Mouse (Mus musculus) adrenal gland, adult 8-10 months (tissue): ENCODE results near the gene Snrpa. TPM values are rescaled to one million over a fixed set of nuclear protein-coding genes. Genes with fewer than 3 reads are reported as not detected.

Experiments
- DNase-seq: peaks from one replicate; pipeline ENCODE4 v3.0.0; 2022
- microRNA-seq, 2 experiments: library from miRNA; unstranded; fragments of <30 nt; microRNA quantifications; one replicate each; pipeline ENCODE4 v1.2.0; 2022
- total RNA-seq, 4 experiments: library from RNA; stranded (reverse); gene quantifications; 2 replicates each; pipeline ENCODE4 v1.2.4; 2022

Snrpa gene
- total RNA-seq, 4 experiments from 2014 or later, result 77.5 to 97.0 (median 85.2) TPM

- DNase-seq, result peak; percentile 93
These were observed 29.2 kb downstream of the Snrpa start, which contains the start of gene Egln2 for GRCm38 (mm10) chr7:27166614-27167474. Gene Egln2, minus strand, starts transcription at chr7:27166802.

- DNase-seq, result peak; percentile 89
These were observed 29.9 kb downstream of the Snrpa start for GRCm38 (mm10) chr7:27166229-27166613.

- no peak for DNase-seq
These were observed 30.4 kb downstream of the Snrpa start for GRCm38 (mm10) chr7:27165696-27166095.

- peak; percentile 87 for DNase-seq
These were observed 30.9 kb downstream of the Snrpa start for GRCm38 (mm10) chr7:27165007-27165655.

- DNase-seq, result peak; percentile 75
These were observed 31.7 kb downstream of the Snrpa start for GRCm38 (mm10) chr7:27164112-27164947.

DNA sequence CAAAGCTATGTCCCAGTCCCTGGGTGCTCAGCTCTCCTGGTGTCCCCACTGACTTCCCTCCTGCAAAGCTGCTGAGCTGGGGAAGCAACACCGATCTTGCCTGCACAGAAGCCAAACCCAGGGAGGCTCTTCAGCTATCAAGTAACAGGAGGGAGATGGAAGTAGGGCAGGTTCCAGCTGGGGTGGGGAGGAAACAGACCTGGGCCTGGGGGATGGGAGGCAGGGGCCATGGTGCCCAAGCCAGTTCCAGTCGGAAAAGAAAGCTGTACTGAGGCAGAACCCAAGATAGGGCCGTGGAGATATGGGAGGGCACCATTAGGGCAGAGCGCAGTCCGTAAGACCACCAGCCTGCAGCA, 32.6 kb downstream of the Snrpa start:
- DNase-seq, result no peak

GRCm38 (mm10) chr7:27162780-27163449, 33.2 kb downstream of the Snrpa start:
- DNase-seq, result no peak

GRCm38 (mm10) chr7:27161744-27162143, 34.3 kb downstream of the Snrpa start:
- DNase-seq, result peak; percentile 61

- no peak for DNase-seq
These were observed 35.1 kb downstream of the Snrpa start for GRCm38 (mm10) chr7:27160921-27161320.

DNA sequence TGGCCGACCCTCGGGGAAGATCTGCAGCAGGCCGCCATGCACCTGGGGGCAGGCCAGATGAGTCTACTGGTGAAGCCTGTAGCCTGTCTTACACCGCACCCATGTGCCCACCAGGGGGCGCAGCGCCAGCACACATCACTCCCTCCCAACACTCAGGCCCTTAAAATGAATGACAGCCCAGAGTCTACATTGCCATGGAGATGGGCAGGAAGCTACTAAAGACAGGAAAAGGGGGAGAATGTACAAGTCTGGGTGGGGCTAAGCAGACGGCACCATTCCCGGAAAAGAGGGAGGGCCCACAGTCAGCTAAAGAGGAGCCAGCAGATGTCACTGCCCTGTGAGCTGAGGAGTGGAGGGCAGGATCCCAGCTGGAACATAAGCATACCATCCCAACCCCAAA, 36.2 kb downstream of the Snrpa start:
- DNase-seq, result peak; percentile 84

- no peak for DNase-seq
These were observed 36.8 kb downstream of the Snrpa start for GRCm38 (mm10) chr7:27159256-27159655.

DNA sequence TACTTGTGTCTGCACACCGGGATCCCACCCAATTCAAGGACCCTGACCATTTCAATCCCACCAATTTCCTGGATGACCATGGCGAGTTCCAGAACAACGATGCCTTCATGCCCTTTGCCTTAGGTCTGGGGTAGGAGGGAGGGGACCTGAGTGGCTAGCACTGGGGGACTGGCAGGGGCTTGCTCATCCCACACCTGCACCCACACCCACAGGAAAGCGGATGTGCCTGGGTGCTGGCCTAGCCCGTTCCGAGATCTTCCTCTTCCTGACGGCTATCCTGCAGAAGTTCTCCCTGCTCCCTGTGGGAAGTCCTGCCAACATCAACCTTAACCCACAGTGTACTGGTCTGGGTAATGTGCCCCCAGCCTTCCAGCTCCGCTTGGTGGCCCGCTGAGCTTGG, 37.9 kb downstream of the Snrpa start:
- DNase-seq, result no peak

DNA sequence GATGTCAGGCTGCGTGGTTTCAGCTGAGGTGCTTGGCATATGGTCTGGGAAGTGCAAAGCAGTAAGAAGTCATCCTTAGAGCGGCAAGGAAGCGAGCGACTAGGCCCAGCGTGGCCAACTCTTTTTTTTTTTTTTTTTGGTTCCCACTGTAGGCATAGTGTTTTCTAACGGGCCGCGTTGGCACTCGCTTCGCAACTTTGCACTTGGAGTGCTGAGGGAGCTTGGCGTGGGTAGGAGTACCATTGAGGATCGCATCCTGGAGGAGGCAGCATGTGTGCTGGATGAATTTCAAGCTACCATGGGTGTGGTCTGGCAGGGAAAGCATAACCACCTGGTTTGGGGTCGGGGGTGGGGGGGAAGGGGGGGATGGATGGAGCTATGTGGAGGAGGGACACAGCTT, 40.1 kb downstream of the Snrpa start:
- no peak for DNase-seq

GRCm38 (mm10) chr7:27153205-27153764, 42.8 kb downstream of the Snrpa start, which contains the start of gene Cyp2t4:
Gene Cyp2t4, plus strand, starts transcription at chr7:27153714.
- no peak for DNase-seq

Small RNA genes lying within 50 kb of the gene (microRNA-seq; reads per million reads assigned to microRNA genes)
- gene Mir1191 (0 to 0.53 reads per million in 2 experiments), gene Mir3101 (0 to 0.50 reads per million in 2 experiments)

Other genes starting within 250 kb of the Snrpa start
- gene Cyp2a12, start 167.2 kb downstream of the Snrpa start, total RNA-seq, result 1 to 10 TPM in 2 of 4 experiments, under 1 TPM in 2; 0.12 to 2.1 (median 1.1) TPM
- gene Cyp2f2, start 76.4 kb downstream of the Snrpa start, total RNA-seq, result 100 to 1,000 TPM in 2 of 4 experiments, 1 to 10 TPM in 2; 4.1 to 631 (median 184) TPM
- not detected for gene Cyp2t4, start 42.6 kb downstream of the Snrpa start, total RNA-seq
- gene Egln2, start 29.5 kb downstream of the Snrpa start, total RNA-seq, result 100 to 1,000 TPM in 3 of 4 experiments, 10 to 100 TPM in 1; 98.6 to 118 (median 107) TPM
- 10 to 100 TPM; 60.6 to 88.0 (median 81.4) TPM for gene Rab4b, start 17.4 kb downstream of the Snrpa start, total RNA-seq
- gene Gm21983, start 15.2 kb downstream of the Snrpa start, total RNA-seq, result not detected
- under 1 TPM in 2 of 4 experiments, not detected in 2; 0.32 to 0.64 TPM for gene Mia, start 15.1 kb downstream of the Snrpa start, total RNA-seq
- gene BC024978, start 490 bp downstream of the Snrpa start, total RNA-seq, result 10 to 100 TPM; 24.7 to 29.3 (median 27.4) TPM
- gene Itpkc, start 32.4 kb upstream of the Snrpa start, total RNA-seq, result 10 to 100 TPM; 15.5 to 17.2 (median 16.2) TPM
- gene Coq8b, start 36.8 kb upstream of the Snrpa start, total RNA-seq, result 10 to 100 TPM; 42.5 to 85.7 (median 61.0) TPM
- gene Numbl, start 62.2 kb upstream of the Snrpa start, total RNA-seq, result 10 to 100 TPM in 3 of 4 experiments, 1 to 10 TPM in 1; 8.9 to 16.2 (median 14.1) TPM
- gene Ltbp4, start 141.4 kb upstream of the Snrpa start, total RNA-seq, result 100 to 1,000 TPM in 3 of 4 experiments, 10 to 100 TPM in 1; 90.9 to 117 (median 108) TPM
- 10 to 100 TPM; 19.4 to 41.1 (median 29.7) TPM for gene Shkbp1, start 159.7 kb upstream of the Snrpa start, total RNA-seq
- gene Gm20479, start 161.1 kb upstream of the Snrpa start, total RNA-seq, result 1 to 10 TPM in 1 of 4 experiments, not detected in 3; 4.0 TPM